Mouse (Mus musculus) layer of hippocampus, postnatal 10 days (tissue): ENCODE measurements at regions not wholly inside any gene's neighbourhood (a gene's known extent, or its start where the extent isn't known, plus 50 kb on each side); places are given as distances from the start of the nearest gene placed in this dataset.

Source experiments
- DNase-seq, 2 experiments: peaks; one replicate each; pipeline ENCODE4 v3.0.0; 2021; ENCODE audit warnings: low spot score in 2 of 2

DNA sequence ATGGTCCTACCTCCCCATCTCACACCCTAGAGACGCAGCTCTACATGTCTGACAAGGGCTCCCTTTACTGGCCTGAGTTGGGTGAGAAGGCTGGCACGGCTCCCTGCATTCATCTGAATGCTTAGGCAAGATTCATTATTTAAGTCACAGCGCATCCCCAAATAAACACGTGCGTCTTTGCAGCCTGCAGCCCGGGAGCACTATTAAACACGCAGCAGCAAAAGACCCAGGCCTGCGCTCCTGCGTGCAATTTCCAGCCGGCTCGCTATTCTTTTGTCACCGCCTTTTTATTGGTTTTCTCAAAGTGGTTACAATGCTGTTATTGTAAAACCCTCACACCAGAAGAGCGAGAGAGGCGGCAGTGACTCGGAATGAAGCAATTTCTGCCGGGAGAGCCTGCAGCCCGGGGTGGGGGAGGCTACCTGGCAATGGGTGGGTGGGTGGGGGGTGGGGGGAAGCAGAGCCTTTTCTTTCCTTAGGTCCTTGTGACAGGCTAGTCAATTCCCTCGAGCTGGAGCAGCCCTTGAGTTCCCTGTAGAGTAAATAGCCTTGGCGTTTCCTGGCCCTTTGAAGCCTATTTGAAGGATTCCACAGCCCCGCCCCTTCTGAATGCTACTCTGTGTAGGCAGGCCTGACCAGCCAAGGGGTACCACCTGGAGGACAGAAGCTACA is 333.3 kb downstream of the Bcor start:
- DNase-seq, result no peak

DNA sequence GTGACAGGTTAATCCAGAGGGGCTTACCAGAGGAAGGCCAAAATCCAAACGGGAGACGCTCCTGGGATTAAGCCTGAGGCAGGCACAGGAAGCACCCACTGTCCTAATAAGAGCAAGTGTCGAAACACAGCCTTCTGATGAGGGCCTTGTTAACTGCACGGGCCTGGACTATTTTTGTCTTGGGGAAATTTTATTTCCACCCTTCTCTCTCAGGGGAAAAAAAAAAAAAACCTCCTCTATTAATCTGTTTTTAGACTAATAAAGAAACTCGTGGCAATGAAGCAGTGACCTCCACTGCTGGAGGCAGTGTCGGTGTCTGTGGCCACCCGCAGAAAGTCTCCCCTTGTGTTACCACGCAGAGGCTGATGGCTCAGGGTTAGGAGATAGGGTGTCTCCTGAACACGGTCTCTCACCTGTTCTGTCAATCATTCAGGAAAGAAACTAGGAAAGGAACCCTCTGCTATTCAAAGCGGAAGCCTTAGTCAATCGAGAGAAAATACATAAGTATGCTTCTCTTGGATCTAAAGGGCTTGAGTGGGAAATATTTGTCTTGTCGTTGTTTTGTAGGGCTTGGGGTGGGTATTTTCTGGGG is 330.6 kb downstream of the Bcor start:
- DNase-seq, result no peak

DNA sequence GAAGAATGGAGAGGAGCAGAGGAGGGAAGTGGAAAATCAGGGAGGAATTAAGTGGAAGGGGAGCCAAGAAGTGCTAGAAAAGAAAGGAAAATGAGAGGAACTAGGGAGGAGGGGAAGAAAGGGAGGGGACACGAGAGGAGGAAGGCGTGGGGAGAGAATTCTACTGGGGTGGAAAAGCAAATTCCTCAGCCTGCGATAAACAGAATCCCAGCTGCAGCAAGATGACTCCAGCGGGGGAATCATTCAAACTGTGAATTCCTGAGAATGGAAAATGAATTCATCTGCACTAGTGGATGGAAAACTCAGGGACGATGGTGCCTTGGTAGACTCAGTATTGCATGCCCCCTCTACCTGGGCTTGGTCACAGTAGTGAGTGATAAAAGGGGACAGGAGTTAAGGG is 322.6 kb downstream of the Bcor start:
- DNase-seq, result no peak

DNA sequence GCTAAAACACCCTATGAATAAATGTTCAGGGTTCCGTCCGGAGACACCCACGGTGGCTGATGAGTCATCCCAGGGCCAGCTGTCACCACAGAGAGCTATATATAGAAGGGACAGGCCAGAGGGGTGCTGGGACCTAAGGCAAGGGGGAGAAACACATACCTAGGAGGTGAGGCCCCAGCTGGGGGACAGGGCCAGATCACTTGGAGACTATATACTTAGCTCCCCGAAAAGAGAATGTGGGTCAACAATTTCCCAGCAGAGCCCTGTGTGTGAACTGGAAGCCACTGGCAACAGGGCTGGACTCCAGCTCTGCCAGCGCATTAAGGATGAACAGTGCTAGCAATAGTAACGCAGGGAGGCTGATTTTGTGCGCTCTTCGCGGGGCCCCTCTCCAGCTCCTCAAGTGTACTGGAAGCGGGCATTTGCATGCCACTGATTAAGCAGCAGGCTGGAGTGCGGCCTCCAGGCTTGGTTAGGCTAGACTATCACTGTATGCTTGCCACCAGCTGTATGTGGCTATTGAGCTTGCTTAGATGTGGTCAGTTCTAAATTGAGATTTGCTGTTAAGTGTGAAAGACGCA is 320.4 kb downstream of the Bcor start:
- no peak for DNase-seq

DNA sequence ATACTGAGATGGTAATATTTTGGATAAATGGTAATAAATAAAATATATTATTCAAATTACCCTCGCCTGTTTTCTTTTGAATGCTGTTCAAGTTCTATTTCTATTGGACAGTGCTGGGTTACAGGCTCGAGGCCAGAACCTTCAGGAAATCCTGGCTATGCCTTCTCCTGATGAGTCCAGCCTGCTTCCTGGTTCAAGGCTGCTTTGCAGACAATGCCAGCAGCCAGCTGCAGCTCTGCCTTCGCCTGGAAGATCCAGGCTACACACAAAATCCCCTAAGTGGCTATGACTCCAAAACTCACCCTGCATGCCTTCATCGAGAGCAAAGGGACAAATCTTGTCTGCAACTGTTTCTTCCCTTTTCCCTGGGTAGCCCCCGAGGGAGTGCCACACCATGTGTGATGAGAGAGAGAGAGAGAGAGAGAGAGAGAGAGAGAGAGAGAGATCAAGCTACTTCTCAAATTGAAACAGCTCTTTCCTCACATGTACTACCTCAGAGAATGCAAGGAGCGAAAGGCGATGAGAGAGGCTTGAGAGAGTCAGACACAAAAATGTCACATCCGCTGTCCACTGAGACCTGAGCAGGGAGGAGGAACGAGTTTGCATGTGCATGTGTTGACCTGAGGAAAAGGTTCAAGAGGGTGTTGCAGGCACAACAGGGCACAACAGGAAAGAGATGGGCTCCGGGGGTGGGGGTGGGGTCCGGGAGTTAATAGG is 319.7 kb downstream of the Bcor start:
- no peak for DNase-seq

DNA sequence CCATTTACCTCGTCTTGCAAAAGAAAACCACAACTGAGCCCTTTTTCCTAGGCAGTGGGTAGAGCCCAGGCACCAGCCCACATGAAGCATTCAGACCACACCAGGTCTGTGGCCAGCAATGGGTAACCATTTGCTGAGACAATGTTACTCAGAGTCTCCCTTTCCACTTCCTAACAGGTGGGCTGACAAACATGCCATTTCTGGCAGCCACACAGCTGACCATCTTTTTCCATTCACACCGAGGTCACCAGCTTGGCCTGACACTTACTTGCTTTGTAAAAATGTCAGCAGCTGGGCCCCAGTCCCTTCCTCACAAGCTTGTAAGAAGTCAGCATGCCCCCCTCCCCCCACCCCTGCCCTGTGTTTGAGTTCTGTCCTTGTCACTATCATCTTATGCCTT is 314.6 kb downstream of the Bcor start:
- DNase-seq, result no peak

DNA sequence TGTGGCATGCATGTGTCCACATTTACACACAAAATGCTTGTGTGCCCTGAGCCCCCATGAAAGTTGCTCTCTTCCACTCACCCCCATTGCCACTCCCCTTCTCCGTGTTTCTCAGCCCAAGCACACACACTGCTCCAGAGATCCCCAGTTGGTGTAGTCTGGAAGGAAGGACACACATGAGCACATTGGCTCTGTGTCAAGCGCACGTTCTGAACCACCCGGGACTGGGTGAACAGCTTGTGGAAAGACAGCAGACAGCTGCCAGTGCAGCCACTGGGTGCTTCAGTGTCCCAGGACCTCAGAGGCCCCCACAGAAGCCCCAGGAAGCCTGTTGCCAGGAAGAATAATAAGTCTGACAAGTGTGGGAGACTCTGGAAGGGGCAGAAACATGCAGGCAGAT is 304.2 kb downstream of the Bcor start:
- DNase-seq, result no peak

DNA sequence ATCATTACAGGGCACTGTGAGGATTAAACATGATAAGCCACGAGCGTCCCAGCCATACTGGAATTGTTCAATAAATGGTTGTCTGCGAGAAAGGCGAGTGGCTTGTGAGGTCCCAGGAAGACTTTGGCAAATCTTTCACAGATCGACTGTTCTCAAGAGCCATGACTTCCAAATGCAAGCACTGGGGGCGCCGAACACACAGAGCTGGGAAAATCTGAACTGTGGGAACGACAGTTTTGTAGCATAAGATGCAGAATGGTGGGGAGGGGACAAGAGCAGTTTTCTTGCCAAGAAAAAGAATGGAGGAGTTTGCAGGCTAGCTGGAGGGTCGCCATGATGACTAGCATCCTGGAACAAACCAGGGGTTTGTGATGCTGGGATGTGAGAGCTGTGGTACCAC is 300.8 kb downstream of the Bcor start:
- peak in 1 of 2 experiments; percentile 25 for DNase-seq

DNA sequence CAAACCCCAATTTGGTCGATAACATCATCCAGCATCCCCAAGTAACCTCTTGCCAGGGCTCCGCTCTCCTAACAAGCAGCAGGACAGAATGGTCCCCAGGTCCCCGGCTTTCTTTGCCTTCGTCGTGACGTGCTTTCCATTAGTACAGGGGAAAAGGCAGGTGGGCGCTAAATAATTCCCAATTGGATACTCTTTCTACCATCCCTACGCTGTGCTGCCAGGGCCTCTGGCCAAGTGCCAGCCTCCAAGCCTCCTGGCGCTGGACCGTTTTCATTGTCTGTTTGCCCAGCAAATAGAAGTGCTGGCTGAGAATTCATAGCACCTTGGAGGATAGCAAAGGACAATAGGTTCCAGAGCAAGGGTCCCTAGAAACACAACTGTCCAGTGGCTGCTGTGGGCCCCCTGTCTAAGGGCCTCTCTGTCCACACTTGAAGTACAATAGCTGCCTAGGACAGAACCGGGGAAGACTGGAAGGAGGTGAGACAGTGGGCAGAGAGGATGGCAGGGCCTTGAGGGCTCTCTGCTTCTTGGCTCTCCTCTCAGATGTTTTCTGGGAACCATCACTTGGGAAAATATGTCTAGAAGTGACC is 298.9 kb downstream of the Bcor start:
- no peak for DNase-seq

DNA sequence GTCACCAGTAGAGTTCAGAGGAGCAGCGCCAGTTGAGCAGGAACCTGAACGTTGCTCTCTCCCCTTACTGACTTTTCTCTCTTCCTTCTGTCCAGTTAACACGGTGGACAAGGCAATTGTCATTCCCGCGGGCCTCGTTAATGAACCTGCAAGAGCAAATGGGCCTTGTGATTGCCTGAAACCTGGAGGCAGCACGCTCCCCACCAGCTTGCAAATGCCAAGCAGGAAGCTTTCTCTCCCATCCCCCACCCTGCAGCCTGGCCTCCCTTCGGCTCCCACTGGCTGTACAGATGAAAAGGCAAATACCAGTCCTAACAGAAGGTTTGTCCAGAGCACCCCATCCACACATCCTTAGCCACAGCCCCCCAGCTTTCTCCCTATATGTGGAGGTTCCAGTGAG is 298.3 kb downstream of the Bcor start:
- DNase-seq, result no peak

DNA sequence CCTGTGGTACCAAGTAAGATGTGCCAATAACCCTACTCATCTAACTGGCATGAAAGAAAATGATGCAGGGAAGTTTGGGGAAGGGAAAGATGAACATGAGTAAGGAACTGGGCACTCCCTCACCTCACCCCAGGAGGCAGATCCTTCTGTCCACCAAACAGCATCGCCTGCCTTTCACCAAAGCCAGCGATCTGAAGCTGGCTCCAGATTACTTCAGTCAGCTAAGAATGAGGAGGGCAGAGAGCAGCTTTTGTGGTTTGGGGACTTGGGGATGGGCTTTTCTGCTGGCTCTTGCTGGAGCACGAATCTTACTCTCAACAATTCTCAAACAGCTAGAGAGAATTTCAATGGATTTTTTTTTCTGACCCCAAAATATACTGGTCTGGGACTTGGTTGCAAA is 297.0 kb downstream of the Bcor start:
- DNase-seq, result no peak

DNA sequence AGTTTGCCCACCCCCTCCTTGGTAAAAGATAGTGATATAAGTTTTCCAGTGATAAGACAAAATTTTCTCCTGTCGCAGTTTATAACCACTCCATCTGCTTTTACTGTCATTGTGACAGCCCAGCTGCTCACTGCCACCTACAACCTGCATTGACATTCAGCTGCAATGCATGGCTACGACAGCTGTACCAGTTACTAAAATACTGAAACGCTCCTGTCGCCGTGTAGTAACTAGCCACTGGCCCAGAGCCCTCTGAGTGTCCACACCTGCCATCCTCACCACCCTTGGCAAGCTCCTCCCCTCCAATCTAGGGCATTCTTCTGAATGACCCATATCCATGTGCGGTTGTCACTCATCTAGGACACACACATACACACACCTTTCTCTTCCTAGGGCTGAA is 286.2 kb downstream of the Bcor start:
- no peak for DNase-seq

DNA sequence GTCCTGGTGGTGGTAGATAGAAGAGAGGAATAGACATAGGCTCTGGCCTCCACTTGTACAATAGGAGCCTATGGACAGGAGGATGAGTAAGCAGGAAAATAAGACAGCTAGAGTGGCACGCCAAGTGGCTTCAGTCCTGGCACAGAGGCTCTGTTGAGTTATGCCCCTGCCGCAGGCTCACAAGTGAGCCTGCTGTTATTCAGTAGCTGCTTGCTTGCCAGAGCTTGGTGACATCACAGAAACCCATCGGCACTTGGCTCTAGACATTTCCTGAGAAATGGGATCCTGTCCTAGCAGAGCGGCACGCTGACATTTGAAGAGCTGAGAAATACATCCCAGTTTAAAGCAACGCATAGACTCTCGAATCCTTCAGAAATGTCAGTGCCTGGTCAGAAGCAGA is 283.5 kb downstream of the Bcor start:
- no peak for DNase-seq

DNA sequence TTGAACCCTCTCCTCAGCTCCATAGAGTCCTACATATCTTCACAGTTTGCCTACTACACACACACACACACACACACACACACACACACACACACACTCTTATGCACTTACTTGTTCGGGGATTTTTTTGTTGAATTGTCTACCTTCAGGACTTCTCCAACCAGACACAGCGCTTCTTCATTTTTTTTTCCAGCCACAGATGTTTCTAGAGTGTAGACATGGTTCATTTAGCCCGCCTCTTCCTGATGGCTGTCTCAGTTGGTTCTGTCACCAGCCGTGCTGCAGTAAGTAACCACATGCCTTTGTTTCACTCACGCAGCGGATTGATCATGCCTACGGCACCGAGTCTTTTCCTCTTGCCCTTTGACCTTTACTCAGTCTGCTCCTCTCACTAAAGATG is 282.1 kb downstream of the Bcor start:
- no peak for DNase-seq

DNA sequence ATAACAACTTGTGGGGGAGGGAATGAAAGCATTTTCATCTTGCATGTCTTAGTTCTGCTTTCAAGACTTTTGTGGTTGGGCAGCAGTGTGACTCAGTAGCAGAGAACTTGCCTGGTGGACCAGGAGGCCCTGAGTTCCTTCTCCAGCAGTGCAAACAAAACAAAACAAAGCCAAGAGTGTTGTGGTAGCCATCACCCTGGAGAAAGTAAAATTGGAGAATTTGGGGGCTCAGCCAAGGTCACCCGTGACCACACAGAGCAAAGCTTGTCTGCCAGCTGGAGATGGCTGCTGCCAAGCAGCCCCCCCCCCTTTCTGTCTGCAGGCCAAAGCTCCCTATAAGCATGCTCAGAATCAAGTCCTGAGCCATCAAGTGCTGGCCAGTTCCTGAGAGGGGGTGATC is 279.2 kb downstream of the Bcor start:
- DNase-seq, result no peak

DNA sequence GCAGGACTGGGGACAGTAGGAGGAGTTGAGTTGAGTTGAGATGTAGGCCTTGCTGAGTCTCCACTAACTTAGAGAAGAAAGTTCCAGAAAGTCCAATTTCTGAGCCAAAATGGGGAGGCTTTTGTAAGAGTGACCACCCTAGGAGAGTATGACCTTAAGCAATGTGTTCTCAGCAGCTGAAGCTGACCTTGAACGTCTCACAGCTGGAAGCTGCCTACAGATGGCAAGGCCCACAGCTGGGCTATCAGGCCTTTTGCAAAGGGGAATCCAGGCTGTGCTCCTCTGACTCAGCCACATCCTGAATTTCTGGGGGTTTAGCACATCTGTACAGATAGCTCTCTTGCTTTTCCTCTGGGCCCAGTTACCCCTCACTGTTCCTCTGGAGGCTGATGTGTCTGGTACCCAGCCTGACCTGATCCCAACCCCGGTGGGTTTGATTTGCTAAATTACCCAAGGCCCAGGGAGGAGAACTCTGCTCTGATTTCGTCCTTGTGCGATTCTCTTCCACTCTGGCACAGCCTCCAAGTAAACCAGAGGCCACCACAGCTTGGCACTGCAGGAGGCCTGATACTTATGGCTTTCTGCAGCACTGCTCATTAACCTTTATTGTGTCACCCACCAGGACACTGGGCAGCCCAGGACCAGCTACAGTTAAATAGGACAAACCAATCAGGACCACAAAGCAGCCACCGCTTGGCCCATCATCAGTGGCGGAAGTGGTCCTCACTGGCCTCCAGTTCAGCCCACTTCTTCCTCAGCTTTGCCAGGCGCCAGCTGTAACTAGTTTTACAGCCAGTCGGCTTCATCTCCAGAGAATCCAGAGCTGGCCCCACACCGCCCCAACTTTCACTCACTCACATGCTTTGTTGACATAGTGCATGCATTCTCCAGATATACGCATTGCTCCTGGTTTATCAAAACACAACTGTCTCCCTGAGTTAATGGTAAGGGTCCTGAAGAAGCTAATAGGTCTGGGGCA is 276.1 kb downstream of the Bcor start:
- DNase-seq, result no peak

DNA sequence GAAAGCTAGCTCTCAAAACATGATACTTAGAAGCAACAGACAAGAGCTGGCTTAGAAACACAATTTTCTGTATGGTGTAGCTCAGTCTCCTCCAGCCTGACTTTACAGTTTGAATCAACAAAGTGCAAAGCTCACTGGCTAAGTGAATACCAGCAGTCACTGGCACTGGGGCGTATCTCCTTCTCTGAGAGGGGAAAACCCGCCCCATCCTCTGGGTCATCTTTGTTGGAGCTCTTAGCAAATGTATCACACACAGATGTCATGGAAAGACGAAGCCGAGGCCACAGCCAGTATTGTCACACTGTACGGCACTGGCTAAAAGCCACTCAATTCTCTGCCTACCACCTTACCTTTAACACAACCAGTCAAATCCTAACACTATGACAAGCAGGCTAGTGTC is 267.8 kb downstream of the Bcor start:
- DNase-seq, result no peak

DNA sequence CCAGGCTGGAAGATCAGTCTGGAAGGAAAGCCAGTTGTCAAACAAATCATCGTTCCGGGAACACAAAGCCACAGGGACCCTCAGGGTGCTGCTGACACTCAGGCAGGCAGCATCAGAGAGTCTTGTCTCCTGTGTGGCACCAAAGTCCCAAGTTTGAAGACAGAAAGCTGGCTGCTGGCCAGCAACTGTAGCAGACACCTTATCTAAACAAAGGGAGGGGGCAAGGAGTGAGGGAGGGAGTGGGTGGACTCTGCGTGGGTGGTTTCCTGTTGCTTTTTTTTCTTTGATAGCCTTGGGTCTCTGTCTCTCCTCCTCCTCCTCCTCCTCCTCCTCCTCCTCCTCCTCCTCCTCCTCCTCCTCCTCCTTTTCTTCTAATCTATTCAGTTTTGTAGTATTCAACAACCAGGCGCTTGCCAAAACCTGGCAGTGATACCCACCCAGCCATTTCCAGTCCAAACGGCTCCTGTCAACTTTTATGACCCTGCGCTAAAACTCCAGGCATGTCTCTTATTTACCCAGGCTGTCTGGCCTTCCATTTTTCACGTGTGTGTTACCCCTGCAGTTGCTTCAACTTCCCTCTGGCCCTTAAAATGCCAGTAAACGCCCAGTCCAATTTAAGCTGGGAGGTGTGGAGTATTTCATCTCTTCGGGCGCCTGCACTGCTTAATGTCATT is 266.4 kb downstream of the Bcor start:
- DNase-seq, result no peak

DNA sequence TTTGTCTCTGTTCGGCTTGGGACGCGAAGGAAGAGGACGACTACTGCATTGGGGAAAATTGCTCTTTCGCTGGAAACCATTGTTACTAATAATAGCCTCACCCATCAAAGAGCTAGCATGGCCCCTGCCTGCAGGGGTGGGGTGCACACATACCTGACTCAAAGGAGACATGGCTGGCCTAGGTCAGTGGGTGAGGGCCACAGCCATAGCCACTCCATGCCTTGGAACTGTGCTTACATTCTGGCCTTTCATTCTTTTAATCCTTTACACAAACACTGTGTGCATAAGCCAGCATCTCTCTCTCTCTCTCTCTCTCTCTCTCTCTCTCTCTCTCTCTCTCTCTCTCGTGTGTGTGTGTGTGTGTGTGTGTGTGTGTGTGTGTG is 265.9 kb downstream of the Bcor start:
- DNase-seq, result no peak

DNA sequence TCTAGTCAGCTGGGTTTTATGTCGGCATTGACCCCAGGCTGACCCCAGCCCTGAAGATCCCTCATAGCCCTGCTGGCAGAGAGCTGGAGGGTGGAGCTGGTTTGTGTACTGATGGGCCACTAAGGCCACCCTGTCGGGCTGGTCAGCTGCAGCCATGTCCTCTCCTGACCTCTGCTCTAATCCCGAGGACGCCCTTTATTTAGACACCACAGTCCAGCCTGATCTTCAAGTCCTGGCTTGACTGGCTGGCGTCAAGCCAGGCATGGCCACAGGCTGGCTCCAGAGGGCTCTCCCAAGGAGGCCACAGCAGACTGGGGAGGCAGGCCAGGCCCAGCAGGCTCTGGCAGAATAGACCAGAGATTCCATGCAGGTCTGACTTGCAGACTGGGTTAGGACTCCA is 264.8 kb downstream of the Bcor start:
- no peak for DNase-seq
